Mouse (Mus musculus) G1E (cell line): ENCODE results near the gene Pde4dip.

Experiments
- CTCF ChIP-seq: IDR thresholded peaks from 2 replicates; pipeline ENCODE4 v1.5.1; 2012; ENCODE audit warnings: low read depth, low read length, inconsistent platforms, mixed read lengths
- GATA1 ChIP-seq: IDR thresholded peaks from 2 replicates; pipeline ENCODE4 v1.6.1; 2012; ENCODE audit warnings: borderline replicate concordance, low read length, inconsistent platforms, mixed read lengths
- POLR2AphosphoS5 ChIP-seq: IDR thresholded peaks from 2 replicates; pipeline ENCODE4 v1.6.1; 2012; ENCODE audit warnings: low read depth, low read length, inconsistent platforms; ENCODE audit not compliant: insufficient replicate concordance
- TAL1 ChIP-seq: conservative IDR thresholded peaks from 2 replicates; pipeline ENCODE4 v1.6.1; 2012; ENCODE audit warnings: low read depth, low read length, inconsistent platforms, mixed read lengths

- TF ChIP-seq TAL1 = no peak
- TF ChIP-seq CTCF = no peak
- TF ChIP-seq GATA1 = no peak
- TF ChIP-seq POLR2AphosphoS5 = no peak
Observed at GRCm38 (mm10) chr3:97793995-97794394, 94.5 kb downstream of the Pde4dip start.
